Mouse (Mus musculus) left cerebral cortex, postnatal 36 days (tissue): ENCODE data around the gene Arl2. TPM values are rescaled to one million over a fixed set of nuclear protein-coding genes. Genes with fewer than 3 reads are reported as not detected.

Experiments
- DNase-seq, 2 experiments: peaks; one replicate each; pipeline ENCODE4 v3.0.0; 2021 to 2022; ENCODE audit warnings: low spot score in 2 of 2, mixed read lengths in 1 of 2
- intact Hi-C: fragments of 180-260 bp; cut with DNase I; formaldehyde crosslinking; loops from one replicate; pipeline ENCODE4 v1.15.1; 2025
- total RNA-seq, 2 experiments: library from RNA; stranded (reverse); gene quantifications; 2 replicates each; pipeline ENCODE4 v1.2.3; 2021

Gene Arl2
- total RNA-seq, 2 experiments from 2014 or later, result 73.3 to 87.5 TPM

DNA sequence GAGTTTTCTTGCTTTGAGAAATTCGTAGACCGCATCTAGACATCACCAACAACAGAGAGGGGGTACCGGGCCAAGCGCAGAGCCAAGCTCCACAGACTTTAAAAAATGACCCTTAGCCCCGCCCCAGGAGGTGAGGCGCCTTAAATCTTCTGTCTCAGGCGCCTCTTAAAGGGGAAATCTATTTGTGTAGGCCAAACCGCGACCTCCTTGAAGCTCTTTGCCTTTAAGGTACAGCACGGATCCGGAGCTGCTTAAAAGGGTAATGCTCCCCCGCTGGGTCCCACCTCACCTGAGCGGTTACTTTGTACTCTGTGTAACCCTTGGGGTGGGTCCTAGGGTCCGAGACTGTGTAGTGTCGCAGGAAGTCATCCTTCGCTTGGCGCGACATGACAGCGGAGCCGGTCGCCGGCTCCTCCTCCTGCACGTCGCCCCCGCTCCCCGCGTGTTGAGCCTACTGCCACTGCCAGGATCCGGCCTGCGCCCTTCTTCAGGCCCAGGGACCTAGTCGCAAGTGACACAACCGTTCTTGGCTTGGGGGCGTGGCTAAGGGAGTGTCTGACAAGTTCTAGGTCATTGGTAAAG lies 13.5 kb downstream of the Arl2 start, which contains the start of gene Snx15:
Gene Snx15, minus strand, starts transcription at position 545 of the 582 bp plus-strand sequence.
- intact Hi-C loops, result loop anchor here (5.0 kb wide), 1 partner anchor 114 kb away; the partner anchor contains the start of gene Atg2a
- peak; percentile 95 for DNase-seq

- no peak for DNase-seq
- intact Hi-C loops, result loop anchor here (5.0 kb wide), 1 partner anchor 115 kb away; the partner anchor contains the start of gene Atg2a
Observed at GRCm38 (mm10) chr19:6126789-6127580, 14.4 kb downstream of the Arl2 start.

- intact Hi-C loops, result loop anchor here (5.0 kb wide), 1 partner anchor 116 kb away; the partner anchor contains the start of gene Atg2a
- no peak for DNase-seq
Observed at GRCm38 (mm10) chr19:6126289-6126688, 15.1 kb downstream of the Arl2 start.

DNA sequence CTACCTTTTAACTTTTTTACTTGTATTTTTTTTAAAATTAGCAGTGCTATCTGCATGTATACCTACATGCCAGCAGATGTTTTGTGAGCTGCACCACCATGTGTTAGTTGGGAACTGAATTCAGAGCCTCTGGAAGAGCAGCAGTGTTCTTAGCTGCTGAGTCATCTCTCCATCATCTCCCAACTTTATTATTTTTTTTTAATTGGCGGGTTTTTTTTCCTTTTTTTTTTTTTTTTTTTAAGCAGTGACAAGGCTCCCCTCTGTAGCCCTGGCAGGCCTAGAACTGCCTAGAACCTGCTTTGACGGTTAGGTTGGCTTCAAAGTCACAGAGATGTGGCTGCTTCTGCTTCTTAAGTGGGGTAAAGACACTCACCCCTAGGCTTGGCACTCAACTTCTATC lies 16.4 kb downstream of the Arl2 start:
- no peak for DNase-seq
- intact Hi-C loops, result loop anchor here (5.0 kb wide), 1 partner anchor 117 kb away; the partner anchor contains the start of gene Atg2a

DNA sequence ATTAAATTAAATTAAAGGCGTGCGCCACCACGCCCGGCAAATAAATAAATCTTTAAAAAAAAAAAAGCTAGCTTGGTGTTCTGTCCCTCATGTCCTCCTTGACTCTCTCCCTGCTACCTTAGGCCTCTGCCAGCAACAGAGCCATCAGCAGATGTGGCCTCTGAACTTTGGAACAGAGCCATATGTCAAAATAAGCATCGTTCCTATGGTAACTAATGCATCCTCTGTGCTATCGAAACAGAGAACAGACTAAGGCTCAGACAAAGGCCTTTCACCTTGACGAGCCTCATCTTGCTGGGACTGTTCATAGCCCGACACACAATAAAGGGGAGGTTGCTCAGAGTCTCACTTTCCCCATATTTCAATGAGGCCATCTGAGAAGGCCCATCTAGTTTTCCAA lies 18.0 kb downstream of the Arl2 start:
- intact Hi-C loops, result no loop called here
- no peak for DNase-seq

DNA sequence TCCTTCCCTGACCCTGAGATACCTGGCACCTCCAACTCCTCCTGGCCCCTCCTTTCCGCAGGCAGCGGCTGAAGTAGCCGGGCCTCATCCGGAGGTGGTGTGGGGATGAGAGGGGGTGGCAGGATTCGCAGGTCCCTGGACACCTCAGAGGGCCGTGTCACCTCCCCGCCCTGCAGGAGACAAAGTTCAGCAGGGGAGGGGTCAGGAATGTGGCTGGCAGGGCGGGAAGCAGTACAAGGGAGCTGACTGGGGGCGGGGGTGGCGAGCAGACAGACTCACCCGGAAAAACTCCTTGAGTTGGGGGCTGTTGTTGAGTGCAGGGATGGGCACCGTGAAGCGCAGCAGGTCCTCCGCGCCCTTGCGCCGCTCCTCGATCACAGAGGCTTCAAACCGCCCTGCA lies 19.6 kb downstream of the Arl2 start:
- no peak for DNase-seq
- intact Hi-C loops, result no loop called here

DNA sequence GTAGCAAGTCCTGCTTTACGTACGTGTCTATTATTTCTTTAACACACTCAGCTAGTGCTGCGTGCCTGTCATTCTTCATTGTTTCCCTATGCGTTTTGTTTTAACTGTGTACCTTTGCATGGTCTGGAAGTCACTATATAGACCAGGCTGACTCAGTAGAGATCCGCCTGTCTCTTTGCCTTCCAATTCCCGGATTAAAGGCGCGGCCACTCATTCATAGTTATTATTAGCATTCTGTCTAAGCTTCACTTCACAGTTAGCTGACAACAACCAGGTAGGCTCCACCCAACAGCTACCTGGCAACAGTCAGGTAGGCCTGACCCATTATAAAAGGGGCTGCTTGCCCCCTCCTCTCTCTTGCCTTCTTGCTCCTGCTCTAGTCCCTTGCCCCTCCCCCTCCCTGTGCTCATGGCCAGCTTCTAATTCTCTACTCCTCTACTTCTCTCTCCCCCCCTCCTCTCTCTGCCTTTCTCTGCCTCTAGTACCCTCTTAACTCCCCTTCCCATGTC lies 22.6 kb downstream of the Arl2 start:
- DNase-seq, result no peak
- intact Hi-C loops, result loop anchor here (5.0 kb wide), 1 partner anchor 41 kb away; the partner anchor contains the start of gene Vps51

DNA sequence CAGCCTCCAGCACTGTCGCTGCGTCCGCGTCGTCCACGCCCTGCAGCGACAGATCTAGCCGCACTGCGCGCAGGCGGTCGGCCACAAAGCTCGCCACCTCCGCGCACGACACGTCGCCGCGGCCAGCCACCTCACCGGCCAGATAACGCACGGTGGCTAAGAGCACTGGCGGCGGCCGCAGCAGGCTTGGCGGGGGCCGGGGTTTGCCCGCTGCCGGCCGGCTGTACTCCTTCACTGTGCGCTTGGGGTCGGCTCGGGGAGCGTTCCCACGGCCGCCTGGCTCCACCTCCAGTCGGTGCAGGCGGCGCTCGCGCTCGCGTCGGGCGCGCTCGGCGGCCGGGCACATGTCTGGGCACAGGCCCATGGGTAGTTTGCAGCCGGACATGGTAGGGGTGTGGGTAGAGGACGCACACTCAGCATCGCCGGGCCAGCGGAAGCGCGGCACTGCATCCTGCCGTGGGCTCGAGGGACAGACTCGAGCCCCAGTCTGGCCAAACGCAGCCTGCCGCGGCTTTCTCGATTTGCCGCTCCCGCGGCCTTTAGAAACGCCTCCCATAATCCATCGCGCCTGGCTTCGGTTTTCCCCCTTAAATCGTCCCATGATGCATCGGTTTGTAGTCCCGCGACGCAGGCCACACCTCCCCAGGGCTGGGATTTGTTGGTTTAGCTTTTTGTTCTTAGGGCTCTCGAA lies 23.2 kb downstream of the Arl2 start, which contains the start of gene Sac3d1:
Gene Sac3d1, minus strand, starts transcription at position 665 of the 691 bp plus-strand sequence.
- peak; percentile 91 to 92 for DNase-seq
- intact Hi-C loops, result loop anchor here (5.0 kb wide), 1 partner anchor 41 kb away; the partner anchor contains the start of gene Vps51

DNA sequence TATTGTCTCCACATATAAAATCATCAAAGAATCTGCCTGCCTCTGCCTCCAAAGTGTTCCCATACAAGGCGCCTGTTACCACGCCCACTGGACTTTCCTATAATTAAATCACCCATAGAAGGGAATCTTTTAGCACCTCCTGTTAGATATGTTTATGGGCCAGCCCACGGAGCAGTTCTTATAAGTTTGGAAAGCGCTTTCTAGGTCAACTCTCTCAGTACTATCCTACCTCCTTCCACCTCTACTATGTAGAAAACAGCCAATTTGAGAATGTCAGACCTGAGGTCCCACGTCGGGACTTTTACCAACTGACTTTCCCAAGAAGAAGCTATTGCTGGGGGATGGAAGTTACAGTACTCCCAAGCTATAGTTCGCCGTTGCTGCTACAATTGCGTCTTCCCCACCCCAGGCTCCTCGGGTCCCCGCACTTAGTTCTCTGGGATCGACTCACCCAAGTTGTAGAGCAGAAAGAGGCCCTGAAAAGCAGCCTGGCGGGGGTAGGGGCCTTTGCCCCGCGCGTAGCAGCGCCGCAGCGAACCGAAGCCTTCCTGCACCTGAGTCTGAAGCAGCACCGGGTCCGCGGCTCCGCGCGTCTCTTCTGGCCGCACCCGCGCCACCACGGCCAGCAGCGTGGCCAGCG lies 23.9 kb downstream of the Arl2 start:
- intact Hi-C loops, result loop anchor here (5.0 kb wide), 1 partner anchor 40 kb away; the partner anchor contains the start of gene Vps51
- no peak for DNase-seq

GRCm38 (mm10) chr19:6116113-6116850 lies 25.1 kb downstream of the Arl2 start:
- intact Hi-C loops, result loop anchor here (5.0 kb wide), 1 partner anchor 39 kb away; the partner anchor contains the start of gene Vps51
- DNase-seq, result peak in 1 of 2 experiments; percentile 22

GRCm38 (mm10) chr19:6113116-6113515 lies 28.2 kb downstream of the Arl2 start:
- no peak for DNase-seq
- intact Hi-C loops, result no loop called here

GRCm38 (mm10) chr19:6105586-6105985 lies 35.8 kb downstream of the Arl2 start, which contains the start of gene Naaladl1:
Gene Naaladl1 (plus strand): TSS chr19:6105782.
- no peak for DNase-seq
- intact Hi-C loops, result no loop called here

GRCm38 (mm10) chr19:6104476-6104875 lies 36.9 kb downstream of the Arl2 start:
- no peak for DNase-seq
- intact Hi-C loops, result no loop called here

- intact Hi-C loops, result no loop called here
- no peak for DNase-seq
Observed at GRCm38 (mm10) chr19:6102169-6102853, 39.0 kb downstream of the Arl2 start.

GRCm38 (mm10) chr19:6101186-6101585 lies 40.2 kb downstream of the Arl2 start:
- intact Hi-C loops, result no loop called here
- no peak for DNase-seq

- DNase-seq, result no peak
- intact Hi-C loops, result no loop called here
Observed at GRCm38 (mm10) chr19:6097847-6098246, 43.5 kb downstream of the Arl2 start.

GRCm38 (mm10) chr19:6094119-6094518 lies 47.2 kb downstream of the Arl2 start, which contains the start of gene AC131692.1:
Gene AC131692.1 (plus strand): TSS chr19:6094419.
- intact Hi-C loops, result no loop called here
- DNase-seq, result no peak

- intact Hi-C loops, result no loop called here
- DNase-seq, result no peak
Observed at GRCm38 (mm10) chr19:6088841-6089240, 52.5 kb downstream of the Arl2 start.
